Mouse (Mus musculus): ENCODE data around the gene Gdpd5. TPM values are rescaled to one million over a fixed set of nuclear protein-coding genes. Genes with fewer than 3 reads are reported as not detected.
"Not testable (repeated sequence)": the region's sequence is repeated elsewhere in the genome, so short reads cannot be mapped to it uniquely, and the experiment has no call there.

Gdpd5 gene
- total RNA-seq, 2 experiments from 2014 or later, result 18.8 to 24.5 TPM

DNA sequence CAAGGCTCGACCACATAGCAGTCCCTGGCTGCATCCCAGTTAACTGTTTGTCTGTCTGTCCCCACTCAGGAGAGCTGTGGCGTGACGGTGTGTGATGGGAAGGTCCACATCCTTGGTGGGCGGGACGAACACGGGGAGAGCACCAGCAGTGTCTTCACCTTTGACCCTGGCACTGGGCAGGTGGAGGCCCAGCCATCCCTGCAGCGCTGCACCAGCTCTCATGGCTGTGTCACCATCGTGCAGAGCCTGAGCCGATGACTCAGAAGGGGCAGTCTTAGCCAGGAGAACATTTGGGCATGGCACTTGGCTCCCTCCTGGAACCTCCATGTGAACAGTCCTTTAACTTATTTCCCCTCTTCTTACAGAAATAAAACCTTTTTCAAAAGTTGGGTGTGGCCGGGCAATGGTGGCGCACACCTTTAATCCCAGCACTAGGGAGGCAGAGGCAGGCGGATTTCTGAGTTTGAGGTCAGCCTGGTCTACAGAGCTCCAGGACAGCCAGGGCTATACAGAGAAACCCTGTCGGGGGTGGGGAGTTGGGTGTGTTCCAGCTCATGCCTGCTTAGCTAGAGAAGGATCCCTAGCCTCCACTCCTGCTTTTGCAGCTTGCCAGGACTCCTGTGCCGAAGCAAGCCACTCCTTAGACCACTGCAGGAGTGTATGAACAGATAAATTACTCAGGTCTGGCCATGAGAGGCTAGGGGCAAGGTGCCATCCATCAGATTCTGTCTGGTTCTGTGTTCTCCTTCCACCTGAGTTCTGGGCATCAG, 92.6 kb downstream of the Gdpd5 start:
- DNase-seq (ENCODE audit: low spot score in 2 of 2), result no peak

- peak in 1 of 2 experiments; percentile 39 for DNase-seq (ENCODE audit: low spot score in 2 of 2)
These were observed 93.8 kb downstream of the Gdpd5 start for GRCm38 (mm10) chr7:99474836-99475561.

DNA sequence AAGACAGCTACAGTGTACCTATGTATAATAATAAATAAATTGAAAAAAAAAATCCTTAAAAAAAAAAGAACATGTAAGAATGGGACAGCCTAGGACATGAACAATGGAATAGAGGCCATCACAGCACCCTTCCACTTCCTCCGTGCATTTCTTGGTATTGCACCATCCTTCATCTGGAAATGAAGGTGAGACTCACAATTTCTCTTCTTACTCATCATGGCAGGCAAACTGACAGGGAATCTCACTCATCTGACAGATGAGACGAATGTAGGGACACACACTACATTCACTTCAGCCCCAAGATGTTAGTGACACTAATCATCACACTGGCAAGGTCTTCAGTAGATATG, 94.3 kb downstream of the Gdpd5 start:
- no peak for DNase-seq (ENCODE audit: low spot score in 2 of 2)

GRCm38 (mm10) chr7:99476558-99477114, 95.4 kb downstream of the Gdpd5 start:
- no peak for DNase-seq (ENCODE audit: low spot score in 2 of 2)

- DNase-seq (ENCODE audit: low spot score in 2 of 2), result no peak
These were observed 96.0 kb downstream of the Gdpd5 start for GRCm38 (mm10) chr7:99477235-99477634.

- no peak for DNase-seq (ENCODE audit: low spot score in 2 of 2)
These were observed 101.4 kb downstream of the Gdpd5 start for GRCm38 (mm10) chr7:99482637-99483036.

DNA sequence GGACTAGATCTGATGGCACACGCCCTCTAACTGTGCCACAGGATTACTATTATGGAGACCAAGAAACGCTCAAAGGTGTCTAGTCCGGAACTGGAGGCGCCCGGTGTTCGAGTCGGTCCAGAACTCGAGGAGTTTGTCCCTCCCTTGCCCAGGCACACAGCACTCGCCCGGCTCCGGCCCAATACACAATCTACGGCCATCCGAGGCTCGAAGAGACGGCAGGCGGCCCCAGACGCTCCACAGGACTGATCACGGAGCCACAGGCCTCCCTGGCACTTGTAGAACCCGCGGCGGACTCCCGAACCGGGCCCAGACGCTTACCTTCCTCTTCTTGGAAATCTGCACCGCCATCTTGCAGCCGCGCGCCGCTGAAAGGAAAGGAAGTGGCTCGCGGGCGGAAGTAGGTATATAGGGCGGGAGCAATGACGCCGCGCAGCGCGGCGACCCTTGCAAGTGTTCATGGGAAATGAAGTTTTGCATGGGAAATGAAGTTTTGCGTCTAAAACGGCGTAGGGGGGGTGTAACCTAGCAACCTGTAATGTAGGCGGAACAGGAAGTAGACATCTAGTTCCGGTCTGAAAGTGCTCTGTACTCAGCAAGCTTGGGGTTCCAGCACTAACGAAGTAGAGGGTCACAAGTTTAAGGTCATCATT, 102.2 kb downstream of the Gdpd5 start, which contains the start of gene Rps3:
Gene Rps3, minus strand, starts transcription at position 468 of the 653 bp plus-strand sequence.
- peak; percentile 94 to 99 for DNase-seq (ENCODE audit: low spot score in 2 of 2)

GRCm38 (mm10) chr7:99483924-99484319, 102.7 kb downstream of the Gdpd5 start:
- DNase-seq (ENCODE audit: low spot score in 2 of 2), result no peak

DNA sequence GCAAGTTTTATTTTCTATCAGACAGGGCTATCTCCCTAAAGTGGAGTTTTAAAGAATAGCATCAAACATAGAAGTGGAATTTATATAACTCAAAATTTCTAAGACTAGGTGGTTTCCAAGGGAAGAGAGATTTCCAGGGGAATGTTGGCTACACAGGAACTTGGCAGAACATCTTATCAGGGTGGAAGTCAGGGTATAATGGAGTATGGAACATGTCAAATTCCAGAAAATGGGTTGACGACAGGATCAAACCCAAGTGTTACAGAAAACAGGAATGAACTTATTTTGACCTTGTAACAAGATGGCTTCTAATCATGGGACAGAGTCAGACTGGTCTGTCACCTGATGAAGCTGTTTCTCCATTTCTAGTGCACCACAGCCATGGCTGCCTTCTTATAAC, 103.5 kb downstream of the Gdpd5 start:
- no peak for DNase-seq (ENCODE audit: low spot score in 2 of 2)

DNA sequence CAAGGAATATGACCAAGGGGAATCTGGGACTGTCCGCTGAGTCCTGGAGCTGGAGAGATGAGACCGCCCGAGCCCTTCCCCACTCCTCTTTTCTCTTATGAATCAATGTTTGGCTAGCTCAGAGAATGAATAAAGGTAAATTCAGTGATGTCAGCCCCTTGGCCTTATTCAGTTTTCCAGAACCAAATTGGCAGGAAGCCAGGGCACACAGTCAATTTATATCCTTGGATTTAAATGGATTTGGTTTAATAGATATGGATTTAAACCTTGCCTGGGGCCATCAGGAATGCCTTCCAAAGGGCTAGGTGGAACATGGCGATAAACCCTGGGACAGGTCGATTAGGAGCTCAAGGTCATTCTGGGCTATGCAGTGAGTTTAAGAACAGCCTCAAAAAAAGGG, 108.5 kb downstream of the Gdpd5 start:
- DNase-seq (ENCODE audit: low spot score in 2 of 2), result no peak

DNA sequence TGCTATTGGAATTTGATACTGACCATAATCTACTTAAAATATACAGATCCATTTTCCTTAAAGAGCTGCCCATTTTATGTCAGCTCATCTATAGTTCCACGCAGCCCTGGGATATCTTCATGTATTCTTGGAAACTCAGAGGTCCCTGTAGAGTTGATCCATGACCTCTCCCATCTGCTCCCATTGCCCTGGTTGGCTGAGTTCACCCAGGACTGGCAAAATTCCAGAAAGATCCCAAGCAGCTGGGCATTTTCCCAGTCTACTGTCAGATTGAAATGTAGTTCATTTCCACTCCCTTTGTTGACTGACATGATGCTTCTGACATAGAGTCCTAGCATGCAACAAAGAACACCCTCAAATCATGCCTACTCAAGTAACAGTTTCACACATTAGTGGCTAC, 117.9 kb downstream of the Gdpd5 start:
- DNase-seq (ENCODE audit: low spot score in 2 of 2), result no peak

- peak; percentile 76 to 91 for DNase-seq (ENCODE audit: low spot score in 2 of 2)
These were observed 119.0 kb downstream of the Gdpd5 start for GRCm38 (mm10) chr7:99500201-99500600.

- no peak for DNase-seq (ENCODE audit: low spot score in 2 of 2)
These were observed 119.4 kb downstream of the Gdpd5 start for GRCm38 (mm10) chr7:99500655-99501054.

DNA sequence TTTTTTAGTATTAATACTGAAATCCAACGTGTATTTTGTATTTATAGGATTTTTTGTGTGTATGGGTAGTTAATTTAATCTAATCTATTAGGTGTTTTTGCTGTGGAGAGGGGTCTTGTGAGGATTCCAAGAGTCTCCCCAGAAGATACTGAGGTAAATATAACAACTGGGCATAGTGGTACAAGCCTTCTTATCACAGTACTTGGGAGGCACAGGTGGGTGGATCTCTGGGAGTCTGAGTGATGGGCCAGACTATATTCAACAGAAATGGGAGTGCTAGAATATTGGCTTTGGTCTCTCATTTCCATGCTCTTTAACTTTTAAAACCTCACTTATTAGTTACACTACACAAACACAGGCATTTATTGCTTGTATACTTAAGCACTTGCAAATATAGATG, 119.9 kb downstream of the Gdpd5 start:
- no peak for DNase-seq (ENCODE audit: low spot score in 2 of 2)

DNA sequence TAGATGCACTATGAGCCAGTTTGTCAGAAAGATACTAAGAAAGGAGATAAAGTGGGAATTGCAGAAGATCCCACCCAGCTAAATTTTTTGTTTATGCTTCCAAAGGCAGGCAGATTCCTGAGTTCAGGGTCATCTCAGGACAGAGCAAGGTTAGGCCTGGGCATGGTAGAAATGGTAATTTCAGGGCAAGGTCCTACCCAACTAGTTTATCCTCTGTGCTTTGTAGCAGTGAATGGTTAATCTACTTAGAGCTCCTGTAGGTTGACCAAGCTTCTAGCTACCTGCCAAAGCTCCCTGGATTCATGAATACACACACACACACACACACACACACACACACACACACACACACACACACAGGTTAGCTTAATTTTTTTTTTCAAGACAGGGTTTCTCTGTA, 123.3 kb downstream of the Gdpd5 start:
- no peak for DNase-seq (ENCODE audit: low spot score in 2 of 2)

- not testable (repeated sequence) for DNase-seq (ENCODE audit: low spot score in 2 of 2)
These were observed 127.0 kb downstream of the Gdpd5 start for GRCm38 (mm10) chr7:99508187-99508586.

- DNase-seq (ENCODE audit: low spot score in 2 of 2), result peak; percentile 65 to 76
These were observed 128.9 kb downstream of the Gdpd5 start for GRCm38 (mm10) chr7:99510087-99510501.

Other genes with a start within 250 kb of the Gdpd5 start
- 10 to 100 TPM; 45.6 to 49.9 TPM for gene Uvrag, start 240.3 kb upstream of the Gdpd5 start, total RNA-seq (2021)
- 10 to 100 TPM; 90.3 to 97.5 TPM for gene Dgat2, start 198.7 kb upstream of the Gdpd5 start, total RNA-seq (2021)
- gene Mogat2, start 142.8 kb upstream of the Gdpd5 start, total RNA-seq (2021), result not detected
- 100 to 1,000 TPM in 1 of 2 experiments, 10 to 100 TPM in 1; 99.7 to 105 TPM for gene Map6, start 114.0 kb upstream of the Gdpd5 start, total RNA-seq (2021)
- 10 to 100 TPM; 19.1 to 19.3 TPM for gene Serpinh1, start 28.2 kb upstream of the Gdpd5 start, total RNA-seq (2021)
- gene Klhl35, start 84.6 kb downstream of the Gdpd5 start, total RNA-seq (2021), result 1 to 10 TPM; 2.2 to 2.3 TPM
- 100 to 1,000 TPM; 288 to 291 TPM for gene Rps3, start 102.3 kb downstream of the Gdpd5 start, total RNA-seq (2021)
- 100 to 1,000 TPM; 143 to 168 TPM for gene Arrb1, start 154.1 kb downstream of the Gdpd5 start, total RNA-seq (2021)
- gene Tpbgl, start 245.7 kb downstream of the Gdpd5 start, total RNA-seq (2021), result 1 to 10 TPM; 5.5 to 6.3 TPM